Mouse (Mus musculus) stomach, postnatal 0 days (tissue): Measurements from ENCODE around the gene Irak1bp1. TPM values are rescaled to one million over a fixed set of nuclear protein-coding genes. Genes with fewer than 3 reads are reported as not detected.

ENCODE experiments used
- ATAC-seq: fragments of 200-750 bp; cut with Nextera tagmentation; 2 replicates; pipeline ENCODE4 v1.8.0; 2017; ENCODE audit not compliant: low FRiP score, low TSS enrichment
- DNase-seq: peaks from one replicate; pipeline ENCODE4 v3.0.0-alpha.2; 2016; ENCODE audit warnings: low spot score
- H3K27ac ChIP-seq: fragments of 300-500 bp; sonication (generic); replicated peaks from 2 replicates; pipeline ENCODE4 v1.5.1; 2014; ENCODE audit warnings: mild to moderate bottlenecking, control low read depth
- H3K27me3 ChIP-seq: fragments of 300-500 bp; sonication (generic); 2 replicates; pipeline ENCODE4 v1.6.1; 2014; ENCODE audit warnings: low read length; ENCODE audit not compliant: control insufficient read depth, insufficient read depth
- H3K36me3 ChIP-seq: fragments of 300-500 bp; sonication (generic); 2 replicates; pipeline ENCODE4 v1.6.1; 2014; ENCODE audit warnings: low read length, mixed read lengths; ENCODE audit not compliant: control insufficient read depth, insufficient read depth
- H3K4me1 ChIP-seq: fragments of 300-500 bp; sonication (generic); replicated peaks from 2 replicates; pipeline ENCODE4 v1.6.1; 2014; ENCODE audit warnings: antibody characterized with exemption; ENCODE audit not compliant: control insufficient read depth, insufficient read depth
- H3K4me2 ChIP-seq: fragments of 300-500 bp; sonication (generic); replicated peaks from 2 replicates; pipeline ENCODE4 v1.6.1; 2014; ENCODE audit warnings: low read depth, mild to moderate bottlenecking, control low read depth, moderate library complexity
- H3K4me3 ChIP-seq: fragments of 300-500 bp; sonication (generic); 2 replicates; pipeline ENCODE4 v1.5.1; 2014; ENCODE audit warnings: low read depth, low read length, control low read depth
- H3K9ac ChIP-seq: fragments of 300-500 bp; sonication (generic); 2 replicates; pipeline ENCODE4 v1.6.1; 2014; ENCODE audit warnings: mild to moderate bottlenecking, low read length, control low read depth, mixed read lengths
- H3K9me3 ChIP-seq: fragments of 300-500 bp; sonication (generic); 2 replicates; pipeline ENCODE4 v1.6.1; 2016; ENCODE audit warnings: low read length; ENCODE audit not compliant: control insufficient read depth
- CTCF ChIP-seq: IDR thresholded peaks from 2 replicates; pipeline ENCODE4 v1.5.1; 2016; ENCODE audit warnings: antibody characterized with exemption, low read depth, mild to moderate bottlenecking, moderate library complexity
- EP300 ChIP-seq: optimal IDR thresholded peaks from 2 replicates; pipeline ENCODE3; 2016; ENCODE audit warnings: antibody characterized with exemption
- WGBS: fragments of 180-500 bp; shearing (Covaris S2); extraction: QIAGEN DNeasy Blood & Tissue Kit; methylation state at CpG from one replicate; pipeline ENCODE4 v1.1.7; 2014; 5-methylcytosine and 5-hydroxymethylcytosine counted together
- polyA plus RNA-seq: library from polyadenylated mRNA; unstranded; fragments of >200 nt; fragmentation: Nextera tagmentation; extraction: Ambion mirVana; gene quantifications from 2 replicates; pipeline ENCODE4 v1.2.1, GENCODE M21; 2015

Irak1bp1 gene
- 12.5 and 13.0 TPM in 2 replicates for polyA plus RNA-seq

DNA sequence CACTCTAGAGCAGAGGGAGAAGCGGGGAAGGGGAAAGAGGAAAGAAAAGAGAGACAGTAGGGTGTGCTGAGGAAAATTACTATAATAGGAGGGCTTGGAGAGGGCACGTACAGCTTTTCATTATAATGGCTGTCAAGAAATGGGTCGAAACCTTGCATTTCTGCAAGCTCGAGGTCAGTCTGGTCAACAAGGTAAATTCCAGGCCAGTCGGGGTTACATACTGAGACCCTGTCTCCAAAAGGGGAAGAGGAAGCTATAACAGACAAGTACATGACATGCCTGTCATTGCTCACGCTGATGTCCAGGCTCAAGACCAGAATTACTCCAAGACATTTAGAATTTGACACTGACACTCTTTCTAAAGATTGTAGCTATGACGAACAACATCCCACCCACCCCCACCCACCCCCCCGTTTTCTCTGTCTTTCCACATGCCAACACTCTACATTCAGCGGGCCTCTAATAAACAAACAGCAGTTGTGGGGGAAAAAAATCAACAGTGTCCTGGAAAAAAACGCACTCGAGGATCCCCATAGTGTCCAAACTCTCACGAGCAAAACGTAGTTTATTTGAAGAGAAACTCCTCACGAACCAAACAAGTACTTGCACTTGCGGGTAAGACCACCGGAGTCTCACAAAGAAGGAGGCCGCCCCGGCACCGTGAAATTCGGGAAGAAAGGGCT is at the start of gene Irak1bp1:
Gene Irak1bp1 (plus strand): TSS at position 534 of the 683 bp plus-strand sequence.
- WGBS: 11% methylated on average over 20 of the region's 20 CpGs
- ATAC-seq (no peak), DNase-seq (no peak)
- Histone ChIP-seq H3K4me1 (no peaks in the 10 kb centered on the region), H3K27me3 (no peaks in the 10 kb centered on the region), H3K4me2 (peak within 1 kb of the TSS; percentile 92), H3K36me3 (no peaks in the 10 kb centered on the region; the same call in 1 of the 2 replicates), H3K4me3 (peak within 1 kb of the TSS; percentile 84), H3K9ac (peak within 1 kb of the TSS; percentile 74), H3K27ac (peak within 1 kb of the TSS; percentile 85), H3K9me3 (no peaks in the 10 kb centered on the region)
- TF ChIP-seq CTCF (no peak), EP300 (no peak)

DNA sequence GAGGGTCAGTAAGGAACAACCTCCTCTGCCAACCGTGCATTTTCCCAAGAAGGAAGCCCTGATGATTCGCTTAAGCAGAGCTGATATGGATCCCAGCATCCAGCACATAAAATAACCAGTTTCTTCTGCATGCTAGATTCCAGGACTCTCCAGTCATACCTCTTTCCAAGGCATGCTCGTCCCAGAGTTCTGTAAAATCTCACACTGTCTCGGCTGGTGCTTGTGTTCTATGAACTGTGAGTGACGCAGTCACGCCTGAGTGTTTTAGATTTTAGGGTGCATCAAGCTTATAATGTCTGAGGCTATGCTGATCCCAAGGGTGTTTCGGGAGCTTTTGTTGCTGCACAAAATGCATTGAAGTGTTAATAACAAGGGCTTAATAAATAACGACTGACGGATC is 41.0 kb upstream of the Irak1bp1 start:
- H3K4me1 ChIP-seq: no peaks in the 10 kb centered on the region
- 81% methylated on average over 9 of the region's 9 CpGs for WGBS

DNA sequence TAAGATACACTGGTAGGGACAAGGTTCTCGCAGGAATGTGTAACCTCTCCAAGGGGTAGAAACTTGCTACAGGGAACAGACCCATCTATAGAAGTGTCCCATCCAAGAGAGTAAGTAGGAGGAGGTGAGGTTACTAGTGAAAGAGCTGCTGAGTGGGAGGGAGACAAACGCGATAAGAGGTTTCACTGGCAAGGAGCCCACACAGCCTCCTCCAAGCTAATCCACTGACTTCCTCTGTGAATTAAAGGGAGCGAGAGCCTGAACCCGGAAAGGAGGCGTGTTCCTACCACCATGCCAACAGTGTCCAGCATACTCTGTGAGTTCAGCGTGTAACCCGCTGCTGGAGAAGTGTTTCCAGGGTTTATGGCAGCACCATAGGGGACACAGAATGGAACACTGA is 29.0 kb upstream of the Irak1bp1 start:
- no peaks in the 10 kb centered on the region for H3K27me3 ChIP-seq
- no peak overlapping the region for H3K4me2 ChIP-seq
- no peaks in the 10 kb centered on the region for H3K4me1 ChIP-seq
- DNase-seq (no peak), ATAC-seq (no peak)
- H3K9me3 ChIP-seq: no peaks in the 10 kb centered on the region
- 52% methylated on average over 8 of the region's 8 CpGs for WGBS
- TF ChIP-seq CTCF: no peak
- no peak for TF ChIP-seq EP300
- no peak overlapping the region for H3K9ac ChIP-seq
- H3K27ac ChIP-seq: no peak overlapping the region
- H3K4me3 ChIP-seq: no peak overlapping the region
- no peaks in the 10 kb centered on the region for H3K36me3 ChIP-seq

More for the DNA sequence above, 41.0 kb upstream of the Irak1bp1 start:
- TF ChIP-seq CTCF: no peak
- no peak for TF ChIP-seq EP300
- DNase-seq: no peak
- Histone ChIP-seq H3K36me3 (no peaks in the 10 kb centered on the region), H3K27ac (no peak overlapping the region), H3K9ac (no peak overlapping the region), H3K27me3 (no peaks in the 10 kb centered on the region), H3K9me3 (no peaks in the 10 kb centered on the region), H3K4me2 (no peak overlapping the region), H3K4me3 (no peak overlapping the region)
- ATAC-seq: no peak

DNA sequence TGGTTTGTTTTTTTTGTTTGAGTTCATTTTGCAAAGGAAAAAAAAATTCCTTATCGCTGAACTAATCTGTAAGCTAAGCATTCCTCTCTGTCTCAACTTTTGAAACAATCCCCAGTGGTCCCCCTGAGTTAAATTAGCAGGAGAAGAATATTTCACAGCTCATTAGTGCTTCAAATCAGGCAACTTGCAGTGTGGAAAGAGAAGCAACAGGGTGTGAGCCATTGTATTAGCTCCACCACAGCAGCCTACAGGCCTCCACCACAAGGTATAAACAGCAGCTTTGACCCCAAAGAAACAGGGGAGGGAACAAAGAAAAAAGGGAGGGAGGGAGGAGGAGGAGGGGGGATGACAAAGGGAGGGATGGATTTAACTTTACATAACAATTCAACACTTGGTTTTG is 22.2 kb upstream of the Irak1bp1 start:
- no peaks in the 10 kb centered on the region for H3K4me1 ChIP-seq
- TF ChIP-seq CTCF (no peak), EP300 (no peak)
- no peak overlapping the region for H3K27ac ChIP-seq
- no peak for ATAC-seq
- 27% methylated on average over 1 of the region's 1 CpGs for WGBS
- H3K9me3 ChIP-seq: no peaks in the 10 kb centered on the region
- no peak overlapping the region for H3K4me3 ChIP-seq
- DNase-seq: no peak
- H3K4me2 ChIP-seq: no peak overlapping the region
- no peaks in the 10 kb centered on the region for H3K36me3 ChIP-seq
- no peaks in the 10 kb centered on the region for H3K27me3 ChIP-seq
- H3K9ac ChIP-seq: no peak overlapping the region

DNA sequence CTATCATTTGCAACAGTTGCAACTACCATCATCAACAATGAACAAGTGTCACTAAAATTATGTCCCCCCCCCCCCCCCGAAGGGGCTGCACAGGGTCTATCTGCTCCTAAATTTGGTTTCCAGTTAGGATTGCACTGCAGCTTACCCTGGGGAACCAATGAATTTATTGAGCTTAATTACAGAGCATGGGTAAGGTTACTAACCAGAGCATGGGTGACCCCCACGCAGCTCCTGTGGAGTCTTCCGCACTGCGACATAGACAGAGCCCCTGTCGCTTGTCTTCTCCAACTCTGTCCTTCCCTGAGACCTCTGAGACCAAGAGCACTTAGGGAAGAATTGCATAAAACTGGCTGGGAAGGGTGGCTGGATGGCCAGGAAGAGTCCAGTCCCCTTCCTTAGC is 21.7 kb upstream of the Irak1bp1 start:
- Histone ChIP-seq H3K9me3 (no peaks in the 10 kb centered on the region), H3K27me3 (no peaks in the 10 kb centered on the region), H3K27ac (no peak overlapping the region), H3K36me3 (no peaks in the 10 kb centered on the region), H3K9ac (no peak overlapping the region), H3K4me3 (no peak overlapping the region), H3K4me1 (no peaks in the 10 kb centered on the region), H3K4me2 (no peak overlapping the region)
- DNase-seq (no peak), ATAC-seq (no peak)
- WGBS: 65% methylated on average over 5 of the region's 5 CpGs
- TF ChIP-seq CTCF (no peak), EP300 (no peak)

DNA sequence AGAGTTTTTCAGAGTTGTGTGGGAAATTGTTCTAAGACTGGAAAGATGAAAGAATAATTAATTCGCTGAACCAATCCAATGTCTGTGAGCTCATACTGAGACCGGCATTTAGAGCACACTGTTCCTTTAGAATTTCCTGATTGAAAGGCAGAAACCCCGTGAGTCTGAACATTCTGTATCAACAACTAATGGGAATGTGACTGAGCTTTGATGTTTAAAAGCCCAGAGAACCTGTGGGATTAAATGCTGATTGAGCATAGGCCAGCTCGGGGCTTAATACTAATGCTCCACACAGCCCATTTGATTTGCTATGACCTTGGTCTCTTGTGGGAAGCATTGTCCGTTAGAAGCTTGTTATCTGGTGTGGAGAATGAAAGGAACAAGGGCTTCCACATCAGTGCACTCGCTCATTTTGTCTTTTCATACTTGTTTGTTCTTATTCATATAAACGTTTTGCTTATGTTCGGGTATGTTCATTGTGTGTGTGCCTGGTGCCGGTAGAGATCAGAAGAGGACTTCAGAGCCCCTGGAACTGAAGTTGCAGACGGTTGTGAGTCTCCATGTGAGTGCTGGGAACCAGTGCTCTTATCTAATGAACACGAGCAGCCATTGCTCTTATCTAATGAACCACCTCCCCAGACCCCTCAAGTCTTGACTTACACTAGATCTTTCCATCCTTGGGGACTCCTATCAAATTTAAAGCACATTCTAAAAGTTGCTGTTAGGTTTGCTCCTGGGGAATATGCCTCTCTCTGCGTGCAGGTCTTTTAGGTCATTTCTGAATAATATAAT is 17.0 kb upstream of the Irak1bp1 start:
- TF ChIP-seq CTCF (no peak), EP300 (no peak)
- DNase-seq (no peak), ATAC-seq (no peak)
- 67% methylated on average over 12 of the region's 12 CpGs for WGBS
- Histone ChIP-seq H3K4me1 (no peaks in the 10 kb centered on the region), H3K9ac (no peak overlapping the region), H3K4me2 (no peak overlapping the region), H3K27ac (no peak overlapping the region), H3K9me3 (no peaks in the 10 kb centered on the region), H3K27me3 (no peaks in the 10 kb centered on the region), H3K4me3 (no peak overlapping the region), H3K36me3 (no peaks in the 10 kb centered on the region)
